Mouse (Mus musculus) cerebellum, postnatal 36 days (tissue): Measurements from ENCODE around the gene Ccdc141.
"Not testable (repeated sequence)": the region's sequence is repeated elsewhere in the genome, so short reads cannot be mapped to it uniquely, and the experiment has no call there.

ENCODE experiments used
- DNase-seq, 2 experiments: peaks; one replicate each; pipeline ENCODE4 v3.0.0; 2021 to 2022; ENCODE audit warnings: mixed read lengths in 2 of 2

The Ccdc141 gene

GRCm38 (mm10) chr2:77042912-77043311 lies 127.5 kb downstream of the Ccdc141 start:
- DNase-seq: no peak

GRCm38 (mm10) chr2:77039683-77040082 lies 130.8 kb downstream of the Ccdc141 start:
- no peak for DNase-seq

GRCm38 (mm10) chr2:77039281-77039680 lies 131.2 kb downstream of the Ccdc141 start:
- DNase-seq: no peak

- no peak for DNase-seq
Observed at GRCm38 (mm10) chr2:77037211-77037610, 133.2 kb downstream of the Ccdc141 start.

- DNase-seq: no peak
Observed at GRCm38 (mm10) chr2:77034112-77034511, 136.3 kb downstream of the Ccdc141 start.

GRCm38 (mm10) chr2:77033322-77034060 lies 136.9 kb downstream of the Ccdc141 start:
- DNase-seq: no peak

- no peak for DNase-seq
Observed at GRCm38 (mm10) chr2:77020649-77021048, 149.8 kb downstream of the Ccdc141 start.

GRCm38 (mm10) chr2:77017735-77018134 lies 152.7 kb downstream of the Ccdc141 start:
- no peak for DNase-seq

- DNase-seq: not testable (repeated sequence)
Observed at GRCm38 (mm10) chr2:77013449-77013848, 157.0 kb downstream of the Ccdc141 start.

- no peak for DNase-seq
Observed at GRCm38 (mm10) chr2:77011981-77012380, 158.5 kb downstream of the Ccdc141 start.

- no peak for DNase-seq
Observed at GRCm38 (mm10) chr2:77007015-77007414, 163.4 kb downstream of the Ccdc141 start.

GRCm38 (mm10) chr2:77003148-77003547 lies 167.3 kb downstream of the Ccdc141 start:
- no peak for DNase-seq

GRCm38 (mm10) chr2:76998351-76998750 lies 172.1 kb downstream of the Ccdc141 start:
- DNase-seq: no peak

GRCm38 (mm10) chr2:76992493-76993201 lies 177.8 kb downstream of the Ccdc141 start:
- DNase-seq: no peak

- DNase-seq: no peak
Observed at GRCm38 (mm10) chr2:76987317-76987716, 183.1 kb downstream of the Ccdc141 start.

GRCm38 (mm10) chr2:76984384-76984783 lies 186.1 kb downstream of the Ccdc141 start:
- no peak for DNase-seq

- DNase-seq: no peak
Observed at GRCm38 (mm10) chr2:76983601-76984000, 186.8 kb downstream of the Ccdc141 start.

- DNase-seq: no peak
Observed at GRCm38 (mm10) chr2:76982391-76983145, 187.9 kb downstream of the Ccdc141 start, which contains the start of gene Ttn. Gene Ttn (minus strand): TSS chr2:76982547.

- no peak for DNase-seq
Observed at GRCm38 (mm10) chr2:76981717-76982116, 188.7 kb downstream of the Ccdc141 start.

- DNase-seq: no peak
Observed at GRCm38 (mm10) chr2:76980146-76980545, 190.3 kb downstream of the Ccdc141 start.

- no peak for DNase-seq
Observed at GRCm38 (mm10) chr2:76977650-76978049, 192.8 kb downstream of the Ccdc141 start.

GRCm38 (mm10) chr2:76972051-76972450 lies 198.4 kb downstream of the Ccdc141 start:
- DNase-seq: no peak

- DNase-seq: no peak
Observed at GRCm38 (mm10) chr2:76971069-76971468, 199.4 kb downstream of the Ccdc141 start.
